Mouse (Mus musculus): ENCODE data around the gene Pclaf.
A peak's percentile ranks its signal among the peaks of the same experiment; 100 is the strongest.

DNA sequence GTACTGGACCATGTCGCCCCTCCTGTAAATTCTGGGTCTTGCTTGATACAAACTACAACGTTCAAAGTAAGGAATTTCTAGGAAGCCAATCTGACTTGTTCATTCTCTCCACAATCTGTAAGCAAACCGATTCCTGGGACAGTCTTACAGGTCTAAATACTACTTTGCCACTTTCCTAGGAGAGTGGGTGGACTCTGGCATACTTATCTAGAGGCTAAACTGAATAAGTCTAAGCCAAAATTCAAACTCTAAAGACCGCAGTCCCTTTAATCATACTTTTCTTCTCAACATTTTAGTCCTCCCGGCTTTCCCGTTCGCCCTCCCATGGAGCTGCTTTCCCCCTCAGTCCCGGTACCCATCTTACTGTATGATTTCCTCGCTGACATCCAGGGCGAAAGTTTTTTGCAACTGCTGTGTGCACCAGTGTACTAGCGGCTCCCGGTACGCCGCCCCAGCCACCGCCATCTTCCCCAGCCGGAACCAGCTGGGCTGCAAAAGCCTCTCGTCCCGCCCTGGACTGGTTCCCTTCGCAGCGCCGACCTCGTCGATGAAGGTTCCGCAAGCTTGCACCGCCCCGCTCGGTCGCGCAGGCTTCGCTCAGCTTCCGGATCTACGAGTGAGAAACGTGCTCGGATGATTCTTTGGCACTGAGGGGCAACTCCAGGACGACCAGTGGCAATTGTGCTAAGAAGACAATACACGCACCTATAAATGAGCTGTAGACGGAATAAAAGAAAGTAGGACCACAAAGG lies 5.3 kb upstream of the Pclaf start:
- TF ChIP-seq POLR2A (IDR thresholded peaks at IDR 0.05; ENCODE audit: low read depth, low read length) (peak; percentile 59), CTCF (IDR thresholded peaks at IDR 0.05; ENCODE audit: extremely low read depth, insufficient read depth, insufficient read length, insufficient replicate concordance) (no peak)
